Mouse (Mus musculus): ENCODE measurements around the gene Gorasp1. TPM values are rescaled to one million over a fixed set of nuclear protein-coding genes. Genes with fewer than 3 reads are reported as not detected.

Gene Gorasp1
- 10 to 100 TPM; 17.2 to 19.3 TPM for total RNA-seq (2021)
- long read RNA-seq, experiment 1, transcript Gorasp1-201 (9 exons, 3,906 nt), result major isoform, 6 of 7 reads
- long read RNA-seq, experiment 1, partial matches to known transcripts, result 0 of 7 reads
- long read RNA-seq, experiment 1, other reads (novel, unspliced or antisense), result 1 of 7 reads
- long read RNA-seq, experiment 2, transcript Gorasp1-201 (9 exons, 3,906 nt), result major isoform, 20 of 25 reads
- long read RNA-seq, experiment 2, partial matches to known transcripts, result 2 of 25 reads
- long read RNA-seq, experiment 2, other reads (novel, unspliced or antisense), result 3 of 25 reads

GRCm38 (mm10) chr9:119937005-119937773, at the start of gene Gorasp1, which contains the start of gene Ttc21a:
Gorasp1 (minus strand) TSS chr9:119937565.
Ttc21a (plus strand) TSS chr9:119937606.
- DNase-seq, result peak; percentile 91

DNA sequence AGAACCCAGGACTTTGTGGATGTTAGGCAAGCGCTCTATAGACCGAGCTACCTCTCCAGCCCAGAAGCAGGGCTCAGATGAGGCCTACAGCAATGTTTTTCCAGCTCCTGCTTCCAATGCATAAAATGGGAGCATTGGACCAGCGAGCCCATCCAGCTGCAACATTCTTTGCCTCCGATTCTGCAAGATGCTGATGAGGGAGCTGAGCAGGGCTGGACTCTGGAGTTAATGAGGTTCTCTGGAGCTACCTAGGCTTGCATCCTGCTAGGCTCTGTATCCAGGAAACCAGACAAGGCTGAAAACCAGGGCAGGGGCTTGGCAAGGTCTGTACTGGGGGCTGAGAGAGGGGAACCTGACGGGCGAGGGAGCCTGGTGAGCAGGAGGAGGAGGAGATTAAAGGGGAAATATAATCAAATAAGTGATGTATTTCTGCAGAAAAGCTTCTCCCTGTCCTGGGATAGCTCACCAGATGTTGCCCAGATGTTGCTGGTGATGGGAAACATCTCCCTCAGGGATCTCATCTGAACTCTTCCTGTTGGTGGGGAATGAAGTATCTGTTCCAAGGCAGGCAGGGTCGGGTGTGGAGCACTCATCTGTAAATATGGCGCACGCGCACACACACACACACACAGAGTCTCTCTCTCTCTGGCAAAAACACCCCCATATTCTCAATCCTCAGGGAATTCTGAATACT, 48.7 kb upstream of the Gorasp1 start:
- no peak for DNase-seq

- no peak for DNase-seq
These were observed 47.2 kb upstream of the Gorasp1 start, which contains the start of gene Csrnp1 for GRCm38 (mm10) chr9:119984536-119985011. Csrnp1 (minus strand) TSS chr9:119984658.

GRCm38 (mm10) chr9:119983585-119984535, 46.5 kb upstream of the Gorasp1 start:
- DNase-seq, result peak; percentile 93

DNA sequence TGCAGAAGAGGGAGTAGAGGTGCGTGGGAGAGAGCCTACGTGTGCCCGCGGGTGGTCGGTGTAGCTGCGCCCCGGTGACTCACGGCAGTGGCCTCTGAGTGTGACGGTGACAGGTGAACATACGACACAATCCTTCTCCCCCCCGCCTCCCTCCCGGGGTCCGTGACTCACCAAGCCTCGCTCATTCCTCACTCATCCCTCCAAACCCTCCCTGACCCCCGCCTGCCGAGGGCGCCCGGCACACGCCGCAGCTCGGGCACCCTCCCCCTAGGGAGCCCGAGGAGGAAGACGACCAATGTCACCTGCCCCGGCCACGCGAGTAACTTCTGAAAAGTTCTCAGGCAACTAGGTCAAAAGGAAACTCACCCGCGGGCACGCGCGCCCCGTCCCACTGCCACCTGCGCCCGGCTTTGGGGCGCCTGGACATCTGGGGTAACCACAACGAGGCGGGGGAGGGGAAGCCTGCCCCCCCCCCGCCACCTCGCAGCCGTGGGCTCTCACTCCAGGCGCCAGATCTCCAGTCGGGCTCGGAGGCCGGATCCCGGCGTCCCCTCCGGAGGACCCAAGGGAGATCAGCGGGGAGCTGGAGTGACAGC, 45.7 kb upstream of the Gorasp1 start:
- peak; percentile 67 for DNase-seq

GRCm38 (mm10) chr9:119982241-119982811, 45.0 kb upstream of the Gorasp1 start:
- DNase-seq, result peak; percentile 63

DNA sequence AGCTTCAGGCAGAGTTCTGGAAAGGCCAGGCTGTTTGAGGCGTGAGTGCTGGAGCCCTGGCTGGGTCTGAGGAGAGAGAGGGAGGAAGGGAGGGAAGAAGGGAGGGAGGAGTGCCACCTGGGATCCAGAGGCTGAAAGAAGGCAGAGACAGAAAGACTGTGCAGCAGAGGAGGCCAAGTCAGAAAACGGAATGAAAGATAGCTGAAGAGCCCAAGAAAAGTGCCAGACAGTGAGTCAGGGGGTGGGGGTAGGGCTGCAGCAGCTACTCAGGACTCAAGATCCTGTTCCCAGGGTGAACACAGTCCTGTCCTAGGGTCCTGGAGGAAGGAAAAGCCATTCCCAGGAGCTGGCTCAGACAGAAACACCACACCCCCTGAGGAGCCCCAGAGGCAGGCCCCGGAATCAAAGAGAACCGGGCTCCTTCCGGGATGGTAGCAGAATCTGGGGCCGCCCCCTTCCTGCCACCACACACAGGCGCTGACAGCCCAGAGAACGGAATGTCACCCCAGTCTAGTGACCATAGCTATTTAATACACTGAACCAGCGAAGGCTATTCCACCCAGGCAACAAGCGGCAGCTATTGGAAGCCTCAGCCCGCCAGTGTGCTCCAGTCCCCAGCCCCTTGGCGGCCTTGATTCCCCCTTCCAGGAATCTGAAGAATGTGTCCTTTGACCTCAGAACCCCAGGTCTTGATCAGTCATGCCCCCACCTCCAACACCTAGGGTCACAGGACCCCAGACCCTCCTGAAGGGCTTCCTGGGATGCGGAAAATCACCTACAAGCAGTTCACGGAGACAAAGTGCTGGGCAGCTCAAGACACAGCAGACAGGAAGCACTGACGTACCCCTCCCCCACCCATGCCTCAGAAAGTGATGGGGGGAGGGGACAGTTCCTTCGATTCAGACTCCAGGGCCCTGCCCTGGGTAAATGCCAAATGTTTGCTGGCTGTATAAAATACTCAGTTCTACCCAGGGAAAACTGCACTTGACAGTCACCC, 44.1 kb upstream of the Gorasp1 start:
- peak; percentile 81 for DNase-seq

GRCm38 (mm10) chr9:119980770-119981182, 43.4 kb upstream of the Gorasp1 start:
- DNase-seq, result no peak

DNA sequence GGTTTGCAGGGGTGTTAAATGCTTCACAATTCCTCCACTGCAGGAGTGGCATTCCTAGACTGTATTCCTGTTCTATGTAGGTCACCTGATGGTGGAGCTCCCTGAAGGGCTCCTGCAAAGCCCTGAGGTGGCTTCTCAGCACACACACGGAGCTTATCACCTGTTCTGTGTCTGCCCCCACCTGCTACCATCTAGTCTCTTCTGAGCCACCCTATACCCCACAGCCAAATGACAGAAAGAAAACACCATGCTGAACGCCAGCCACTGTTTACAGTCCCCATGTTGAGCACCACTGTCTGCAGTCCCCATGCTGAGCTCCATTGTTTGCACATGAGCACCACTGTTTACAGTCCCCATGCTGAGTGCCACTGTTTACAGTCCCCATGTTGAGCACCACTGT, 42.4 kb upstream of the Gorasp1 start:
- DNase-seq, result no peak

GRCm38 (mm10) chr9:119978811-119979441, 41.6 kb upstream of the Gorasp1 start:
- no peak for DNase-seq

DNA sequence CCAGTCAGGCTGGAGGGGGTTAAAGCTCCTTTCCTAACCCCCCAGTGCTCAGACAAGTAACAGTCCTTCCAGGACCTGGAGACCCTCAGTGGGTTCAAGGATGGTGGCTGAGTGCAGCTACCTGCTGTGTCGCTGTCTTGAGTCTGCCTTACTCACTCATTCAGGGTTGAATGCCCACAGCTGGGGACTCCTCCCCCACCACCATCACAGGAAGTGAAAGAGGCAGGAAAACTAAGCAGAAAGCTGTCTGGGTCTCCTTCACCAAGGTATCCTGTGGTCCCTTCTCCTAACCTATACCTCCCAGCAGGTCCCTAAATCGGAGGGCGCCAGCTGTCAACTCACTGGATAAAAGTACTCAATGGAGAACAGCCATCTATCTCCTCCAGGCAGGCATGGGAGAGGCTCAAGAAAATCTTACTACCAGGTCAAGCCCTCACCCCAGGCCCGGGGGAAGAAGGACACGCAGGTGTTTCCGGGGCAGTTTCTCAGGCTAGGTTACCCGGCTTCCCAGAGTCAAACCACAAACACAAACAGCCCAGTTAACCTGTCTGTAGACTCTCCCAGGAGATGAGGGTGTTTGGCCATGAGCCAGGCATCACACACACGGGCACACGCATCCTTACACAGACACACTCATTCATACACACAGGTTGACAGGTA, 40.9 kb upstream of the Gorasp1 start:
- DNase-seq, result no peak

DNA sequence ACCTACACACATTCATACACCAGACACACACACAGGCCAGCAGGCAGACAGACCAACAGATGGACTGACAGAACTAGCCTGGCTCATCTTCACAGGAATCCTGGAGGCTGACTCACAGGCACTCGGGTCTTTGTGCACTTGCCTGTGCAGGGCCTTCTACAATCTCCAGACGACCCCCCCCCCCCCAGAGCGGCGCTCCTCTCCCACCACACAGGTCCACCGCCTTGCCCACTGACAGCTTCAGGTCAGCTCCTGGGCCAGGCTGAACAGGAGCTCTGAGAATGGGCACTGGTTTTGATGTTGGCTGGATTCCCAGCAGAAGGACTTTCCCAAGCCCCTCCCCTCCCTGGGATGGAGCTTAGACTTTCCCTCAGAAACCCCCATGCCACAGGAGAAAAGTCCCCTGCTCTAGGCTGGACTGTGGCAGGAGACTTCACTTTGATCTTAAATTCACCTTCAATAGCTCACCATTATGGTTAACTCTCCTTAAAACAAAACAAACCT, 40.2 kb upstream of the Gorasp1 start:
- no peak for DNase-seq

DNA sequence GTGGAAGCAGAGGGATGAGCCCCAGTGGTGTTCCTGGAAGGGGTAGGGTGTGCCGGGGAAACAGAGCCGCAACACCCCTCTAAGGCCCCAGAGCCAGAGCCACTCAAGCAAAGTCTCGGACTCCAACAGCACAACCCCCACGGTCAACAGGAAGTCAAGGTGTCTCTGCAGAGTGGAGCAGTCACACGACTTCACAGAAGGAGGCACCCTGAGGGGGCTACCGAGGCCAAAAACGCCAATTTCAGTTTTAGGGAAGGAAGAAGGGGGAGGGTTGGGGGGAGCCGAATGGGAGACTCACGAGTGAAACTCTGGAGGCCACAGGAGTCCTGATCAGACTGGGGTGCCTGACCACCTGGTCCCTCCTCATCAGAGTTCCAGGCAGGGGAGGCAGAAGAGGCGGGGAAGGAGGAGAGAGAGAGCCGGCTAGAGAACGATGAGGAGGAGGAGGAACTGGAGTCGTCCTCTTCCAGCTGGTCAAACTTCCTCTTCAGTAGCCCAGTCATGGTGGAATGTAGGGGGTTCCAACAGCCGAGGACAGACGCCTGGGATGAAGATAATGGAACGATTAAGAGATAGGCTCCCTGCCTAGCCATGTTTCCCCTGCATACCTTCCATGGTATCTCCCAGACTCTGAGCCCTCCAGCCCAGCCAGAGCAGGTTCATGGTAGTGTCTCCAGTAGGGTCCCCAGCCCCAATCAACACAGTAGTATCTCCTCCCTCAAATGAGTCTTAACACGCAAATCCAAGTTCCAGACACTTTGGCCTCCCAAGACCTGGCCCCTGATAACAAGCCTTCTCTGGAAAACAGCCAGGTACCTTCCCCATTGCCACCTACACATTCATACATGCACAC, 39.6 kb upstream of the Gorasp1 start:
- DNase-seq, result no peak

- DNase-seq, result no peak
These were observed 37.9 kb upstream of the Gorasp1 start for GRCm38 (mm10) chr9:119975286-119975685.

DNA sequence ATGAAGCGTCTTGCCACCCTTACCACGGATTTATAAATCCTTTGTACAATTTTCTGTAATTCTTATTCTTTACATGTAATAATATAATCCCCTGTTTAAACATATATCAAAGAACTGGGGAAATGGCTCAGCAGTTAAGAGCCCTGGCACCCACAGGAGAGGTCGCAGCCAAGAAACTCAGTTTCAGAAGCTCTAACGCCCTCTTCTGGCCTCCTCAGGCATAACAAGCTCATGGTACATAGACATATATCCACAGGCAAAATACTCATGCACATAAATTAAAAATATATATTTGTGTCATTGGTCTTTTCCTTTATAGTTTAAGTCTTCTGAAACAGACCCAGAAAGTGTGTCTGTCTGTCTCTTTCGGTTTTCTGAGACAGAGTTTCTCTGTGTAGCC, 37.2 kb upstream of the Gorasp1 start:
- DNase-seq, result no peak

GRCm38 (mm10) chr9:119973869-119974520, 36.6 kb upstream of the Gorasp1 start:
- no peak for DNase-seq

- no peak for DNase-seq
These were observed 35.9 kb upstream of the Gorasp1 start for GRCm38 (mm10) chr9:119973281-119973680.
